Mouse (Mus musculus) testis, postnatal 14 days (tissue): ENCODE data around the gene Rab8b.
"Not testable (repeated sequence)": the region's sequence is repeated elsewhere in the genome, so short reads cannot be mapped to it uniquely, and the experiment has no call there.

Source experiments
- DNase-seq: peaks from one replicate; pipeline ENCODE4 v3.0.0; 2021; ENCODE audit warnings: low spot score

The Rab8b gene

GRCm38 (mm10) chr9:66917216-66917891, 2.1 kb downstream of the Rab8b start:
- DNase-seq = no peak

DNA sequence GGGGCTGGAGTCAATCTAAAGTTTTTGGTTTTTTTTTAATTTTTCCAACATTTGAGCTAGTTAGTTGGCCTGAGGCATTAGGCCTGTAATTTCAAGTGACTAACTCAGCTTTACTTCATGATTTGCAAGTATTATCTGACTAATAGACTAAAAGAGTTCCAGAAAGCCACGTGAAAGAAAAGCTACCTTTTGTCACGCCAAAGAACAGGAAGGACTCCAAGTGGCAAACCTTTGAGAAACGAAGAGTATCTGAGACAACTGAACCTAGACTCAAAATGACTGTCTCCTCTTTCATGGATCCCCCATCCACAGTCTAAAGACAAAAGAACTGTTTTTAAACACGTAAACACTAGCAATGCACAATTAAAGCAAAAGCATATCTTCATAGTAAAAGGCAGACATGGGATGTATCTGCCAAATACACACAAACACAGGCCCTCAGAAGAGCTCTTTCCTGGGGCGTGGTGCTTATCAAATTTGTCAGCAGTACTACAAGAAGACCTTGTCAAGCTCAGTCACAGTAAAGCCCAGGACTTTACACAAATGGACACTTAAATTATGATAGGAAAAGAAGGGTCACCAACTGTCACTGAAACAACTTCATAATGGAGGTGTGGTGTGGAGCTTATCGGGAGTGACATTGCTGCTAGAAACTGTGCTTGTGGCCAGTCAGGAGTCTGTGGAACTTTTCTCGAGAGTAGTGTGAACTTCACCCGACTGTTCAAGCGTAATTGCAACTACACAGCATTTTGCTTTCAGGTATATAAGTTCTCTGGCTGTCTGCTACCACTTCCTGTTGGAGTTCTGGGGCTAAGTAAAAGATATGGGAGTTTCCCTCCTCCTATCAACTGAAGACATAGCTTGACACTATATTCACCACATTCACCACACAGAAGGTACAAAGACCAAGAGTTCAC, 3.4 kb downstream of the Rab8b start:
- DNase-seq = no peak

- DNase-seq = no peak
Observed at GRCm38 (mm10) chr9:66915401-66915800, 4.1 kb downstream of the Rab8b start.

- DNase-seq = no peak
Observed at GRCm38 (mm10) chr9:66914540-66914939, 4.9 kb downstream of the Rab8b start.

- not testable (repeated sequence) for DNase-seq
Observed at GRCm38 (mm10) chr9:66913254-66913934, 6.1 kb downstream of the Rab8b start.

- DNase-seq = no peak
Observed at GRCm38 (mm10) chr9:66912304-66912703, 7.2 kb downstream of the Rab8b start.

DNA sequence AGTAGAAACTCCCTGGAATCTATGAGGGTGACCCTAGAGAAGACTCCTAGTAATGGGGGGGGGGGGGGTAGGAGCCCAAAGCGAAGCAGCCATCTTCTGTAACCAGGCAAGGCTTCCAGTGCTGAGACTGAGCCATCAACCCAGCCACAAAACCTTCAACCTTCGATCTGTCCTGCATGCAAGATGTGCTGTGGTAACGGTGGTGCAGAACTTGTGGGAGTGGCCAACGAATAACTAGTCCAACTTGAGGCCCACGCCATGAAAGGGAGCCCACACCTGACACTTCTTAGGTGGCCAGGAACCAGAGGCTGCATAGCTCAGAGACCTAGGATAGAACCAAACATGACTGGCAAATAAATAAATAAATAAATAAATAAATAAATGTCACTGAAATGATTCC, 8.8 kb downstream of the Rab8b start:
- no peak for DNase-seq

GRCm38 (mm10) chr9:66909922-66910321, 9.6 kb downstream of the Rab8b start:
- no peak for DNase-seq

DNA sequence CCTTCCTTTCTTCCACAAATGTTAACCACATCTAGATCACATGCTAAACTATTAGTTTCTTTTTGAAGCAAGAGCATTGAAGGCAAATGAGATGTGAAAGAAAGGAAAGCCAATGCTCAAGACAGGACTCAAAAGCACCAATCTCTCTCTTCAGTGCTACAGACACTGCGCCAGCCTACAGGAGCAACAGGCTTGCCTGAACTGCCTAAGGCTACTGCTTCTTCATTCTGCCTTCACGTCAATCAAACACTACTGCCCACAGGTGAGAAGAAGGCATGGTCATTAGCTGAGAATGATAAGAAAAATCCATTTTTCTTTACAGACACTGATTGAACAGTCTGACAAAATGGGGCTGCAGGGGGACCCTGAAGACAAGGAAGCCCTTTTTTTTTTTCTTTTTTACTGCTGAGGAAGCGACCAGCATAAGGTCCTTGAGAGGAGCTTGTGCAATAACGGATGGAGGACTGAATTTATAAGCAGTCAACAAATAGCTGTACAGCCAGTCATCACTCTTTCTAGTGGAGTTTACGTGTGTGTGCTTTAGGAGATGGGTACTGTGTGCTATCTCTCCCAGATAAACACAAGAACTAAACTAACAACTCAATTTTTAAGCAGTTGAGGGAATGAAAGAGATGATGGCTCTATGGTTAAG, 11.6 kb downstream of the Rab8b start:
- no peak for DNase-seq

DNA sequence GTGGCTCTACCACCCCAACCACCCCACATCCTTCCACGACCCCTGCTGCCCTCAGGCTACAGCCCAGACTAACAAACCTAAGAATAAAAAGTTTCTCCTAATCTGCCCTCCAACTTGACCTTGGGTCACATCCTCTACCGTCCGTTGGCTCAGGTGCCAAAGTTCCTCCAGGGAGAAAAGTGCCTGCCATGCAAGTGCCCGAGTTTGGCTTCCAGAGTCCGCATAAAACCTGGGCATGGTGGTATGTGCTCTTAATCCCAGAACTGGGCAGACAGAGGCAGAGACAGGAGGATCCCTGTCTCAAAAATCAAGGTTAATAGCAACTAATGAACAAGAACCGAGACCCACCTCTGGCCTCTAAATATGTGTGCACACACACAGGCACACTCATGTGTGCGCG, 12.4 kb downstream of the Rab8b start:
- DNase-seq = no peak

DNA sequence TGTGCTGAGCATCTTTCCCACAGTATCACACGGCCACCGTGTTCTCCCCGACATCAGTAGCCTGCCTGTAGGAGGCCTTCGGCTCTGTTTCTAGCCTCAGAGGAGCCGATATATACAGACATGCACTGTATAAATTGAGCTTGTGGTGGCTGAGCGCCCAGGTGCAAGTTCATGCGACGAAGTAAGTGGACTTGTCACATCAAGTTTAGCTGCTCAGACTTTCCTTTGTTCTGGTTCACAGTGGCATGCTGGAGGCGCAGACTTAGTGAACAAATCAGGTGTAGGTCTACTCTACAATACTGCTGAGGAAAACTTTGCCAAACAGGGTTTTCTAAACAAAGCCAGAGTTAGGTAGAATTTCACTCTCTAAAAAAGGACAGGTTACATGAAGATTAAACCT, 13.5 kb downstream of the Rab8b start:
- no peak for DNase-seq

GRCm38 (mm10) chr9:66899526-66899925, 20.0 kb downstream of the Rab8b start:
- DNase-seq = no peak

DNA sequence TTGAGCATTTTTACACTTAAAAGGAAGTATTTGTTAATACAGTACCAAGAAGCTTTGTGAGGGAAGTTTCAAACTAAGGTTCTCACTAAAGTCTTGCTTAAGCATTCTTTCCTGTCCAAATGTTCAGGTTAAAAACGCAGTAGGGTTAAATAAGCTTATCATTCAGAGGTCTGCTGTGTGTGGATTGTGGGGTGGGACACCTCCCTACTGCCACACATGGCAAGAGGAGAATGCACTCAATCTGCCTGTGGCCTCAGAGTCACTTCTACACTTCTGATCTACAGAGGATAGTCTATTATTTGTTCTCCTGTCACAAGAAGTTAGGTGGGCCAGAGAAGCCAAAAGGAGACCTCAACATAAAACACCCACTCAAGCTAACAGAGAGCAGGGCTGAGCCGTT, 20.4 kb downstream of the Rab8b start:
- DNase-seq = no peak

DNA sequence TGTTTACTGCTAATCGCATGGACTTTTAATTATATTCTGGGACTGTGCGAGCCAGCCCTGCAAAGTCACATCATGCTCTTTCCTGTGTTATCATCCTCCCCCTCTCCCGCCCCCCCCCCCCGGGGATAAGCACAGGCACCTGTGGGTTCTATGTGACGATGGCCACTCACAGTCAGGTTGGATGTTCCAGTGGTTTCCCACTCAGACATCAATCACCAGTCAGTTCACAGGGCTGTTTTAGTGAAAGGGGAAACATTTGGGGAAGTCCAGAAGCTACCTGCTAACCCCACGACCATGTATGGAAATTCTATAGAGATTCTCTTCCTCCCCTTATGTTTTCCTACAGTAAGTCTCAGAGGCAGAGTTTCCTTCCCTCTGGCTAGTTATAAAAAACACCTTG, 21.6 kb downstream of the Rab8b start:
- no peak for DNase-seq

DNA sequence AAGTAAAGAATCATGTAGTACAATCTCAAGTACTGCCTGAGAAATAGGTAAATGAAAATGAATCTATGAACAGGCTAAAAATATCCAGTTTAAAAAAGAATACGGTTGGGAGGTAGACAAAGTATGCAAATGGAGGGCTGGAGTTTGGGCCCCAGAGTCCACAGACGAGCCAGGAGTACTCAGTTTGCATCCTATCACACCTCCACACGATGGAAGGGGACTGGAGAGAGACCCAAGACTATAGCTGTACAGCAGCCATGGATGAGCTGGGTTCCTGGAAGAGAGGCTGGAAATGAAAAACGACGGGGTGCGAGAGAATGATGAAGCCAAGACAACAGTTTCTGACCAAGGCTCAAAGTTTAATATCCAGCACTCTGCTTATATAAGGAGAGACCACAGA, 22.5 kb downstream of the Rab8b start:
- no peak for DNase-seq

DNA sequence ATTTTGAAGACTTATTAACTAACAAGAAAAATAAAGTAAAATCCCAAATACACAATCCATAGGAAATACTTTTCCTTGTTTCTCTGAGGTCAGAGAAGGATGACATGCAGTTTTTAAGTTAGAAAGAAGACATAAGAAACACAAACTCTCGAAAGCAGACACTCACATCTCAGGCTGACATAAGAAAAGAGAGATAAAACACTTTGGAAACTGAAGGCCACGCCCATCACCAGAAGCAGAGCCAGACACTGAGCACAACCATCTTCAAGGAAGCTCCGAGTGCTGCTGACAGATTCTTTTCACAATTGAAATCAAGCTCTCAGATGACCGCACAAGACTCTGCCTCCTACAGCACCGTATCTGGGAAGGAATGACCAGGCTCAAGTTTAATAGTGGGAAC, 23.5 kb downstream of the Rab8b start:
- no peak for DNase-seq

DNA sequence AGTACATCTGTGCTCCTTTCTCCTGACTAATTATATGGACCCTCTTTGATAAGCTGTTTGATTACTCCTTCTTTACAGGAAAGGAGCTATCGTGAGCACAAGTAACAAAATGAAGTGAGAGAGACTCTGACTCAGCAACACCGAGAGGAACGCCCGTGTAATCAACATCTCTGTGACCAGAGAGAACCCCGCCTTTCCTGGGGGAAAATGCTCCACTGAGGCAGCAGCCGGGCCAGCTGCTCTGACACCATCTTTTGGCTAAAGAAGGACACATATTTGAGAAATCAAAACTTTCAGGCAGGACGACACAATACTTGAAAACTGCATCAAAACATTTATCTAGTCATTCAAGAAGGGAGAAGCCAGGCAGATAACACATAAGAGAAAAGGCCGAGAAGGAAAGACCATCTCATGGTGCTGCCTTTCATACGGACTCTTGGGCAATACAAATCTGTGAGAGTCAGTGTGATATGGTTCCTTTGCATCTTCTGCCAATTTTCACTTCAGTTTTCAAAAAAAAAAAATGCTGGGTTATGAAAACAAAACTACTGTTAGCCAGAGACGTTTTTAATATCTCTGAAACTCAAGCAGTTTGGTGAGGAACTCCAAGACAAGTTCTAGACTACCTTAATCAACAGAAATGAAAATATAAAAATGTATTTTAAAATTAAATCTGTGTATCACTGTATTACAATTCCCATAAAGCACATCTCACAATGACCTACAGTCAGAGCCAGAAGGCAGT, 24.3 kb downstream of the Rab8b start:
- no peak for DNase-seq

DNA sequence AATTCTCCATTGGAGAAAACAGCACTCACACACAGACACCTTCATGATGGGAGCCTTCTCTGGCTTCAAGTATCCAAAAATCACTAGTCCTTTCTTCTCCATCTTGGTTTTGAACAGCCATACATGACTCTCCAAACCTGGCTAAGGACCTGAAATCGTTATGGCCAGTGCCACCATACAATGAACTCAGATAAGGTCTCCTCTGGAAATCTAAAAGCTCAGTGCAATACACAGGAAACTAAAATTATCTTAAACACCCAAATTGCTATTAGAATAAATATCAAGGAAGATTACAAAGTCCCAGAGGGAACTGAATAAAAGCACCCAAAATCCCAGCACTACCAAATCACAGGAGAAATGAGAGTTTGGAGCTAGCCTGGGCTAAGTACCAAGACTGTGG, 25.1 kb downstream of the Rab8b start:
- DNase-seq = no peak

- not testable (repeated sequence) for DNase-seq
Observed at GRCm38 (mm10) chr9:66892456-66892855, 27.0 kb downstream of the Rab8b start.

GRCm38 (mm10) chr9:66887960-66888610, 31.4 kb downstream of the Rab8b start:
- no peak for DNase-seq

DNA sequence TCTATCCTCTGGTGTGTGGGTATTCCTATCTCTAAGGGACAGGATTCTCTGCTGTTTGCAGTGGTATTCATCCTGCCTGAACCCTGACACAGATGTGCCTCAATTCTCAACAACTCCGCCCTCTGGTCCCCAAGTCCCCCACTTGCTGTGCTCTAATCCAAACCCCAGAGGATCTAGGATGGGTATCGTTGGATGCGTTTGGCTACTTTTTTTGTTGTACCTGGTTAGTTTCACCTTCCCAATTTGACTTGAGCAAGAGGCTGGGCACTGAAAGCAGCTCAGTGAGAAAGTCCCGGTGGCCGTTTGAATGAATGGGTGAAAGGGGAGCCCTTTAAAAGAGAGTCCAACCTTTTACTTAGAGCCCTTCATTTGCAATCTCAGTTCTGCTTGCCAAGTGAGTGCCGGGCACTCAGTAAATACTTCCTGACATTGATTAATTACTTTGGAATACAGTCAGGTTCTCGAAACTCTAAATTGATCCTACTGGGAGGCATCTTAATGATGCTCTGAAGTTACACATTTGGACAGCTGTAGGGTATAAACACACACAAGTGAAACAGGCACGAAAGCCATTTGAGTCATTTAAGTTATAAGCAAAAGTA, 32.1 kb downstream of the Rab8b start:
- DNase-seq = no peak
